Mouse (Mus musculus) heart, postnatal 0 days (tissue): ENCODE results near the gene Mbd3.

Experiments used
- CTCF ChIP-seq: IDR thresholded peaks from 2 replicates; pipeline ENCODE4 v1.5.1; 2016; ENCODE audit warnings: antibody characterized with exemption, control low read depth, low read depth
- EP300 ChIP-seq: IDR thresholded peaks from 2 replicates; pipeline ENCODE4 v1.6.1; 2016; ENCODE audit warnings: antibody characterized with exemption, low read depth

- TF ChIP-seq CTCF (no peak), EP300 (no peak)
Measured at GRCm38 (mm10) chr10:80431570-80432386, 32.4 kb upstream of the Mbd3 start.
